Mouse (Mus musculus) retina, adult 2 months (tissue): Measurements from ENCODE around the gene Lrrc8a.

Experiments used
- DNase-seq: peaks from one replicate; pipeline ENCODE4 v3.0.0-alpha.2; 2012; ENCODE audit warnings: low read depth, low spot score

The Lrrc8a gene

GRCm38 (mm10) chr2:30238906-30239465 lies 1.5 kb downstream of the Lrrc8a start:
- no peak for DNase-seq

- DNase-seq, result no peak
These were observed 2.3 kb downstream of the Lrrc8a start for GRCm38 (mm10) chr2:30239777-30240176.

GRCm38 (mm10) chr2:30240267-30240666 lies 2.8 kb downstream of the Lrrc8a start, which contains the start of gene Gm28035:
Gene Gm28035, plus strand, starts transcription at chr2:30240567.
- no peak for DNase-seq

GRCm38 (mm10) chr2:30242509-30242908 lies 5.0 kb downstream of the Lrrc8a start:
- DNase-seq, result no peak

GRCm38 (mm10) chr2:30243391-30243790 lies 5.9 kb downstream of the Lrrc8a start:
- DNase-seq, result no peak

GRCm38 (mm10) chr2:30244595-30245178 lies 7.2 kb downstream of the Lrrc8a start:
- no peak for DNase-seq

- DNase-seq, result no peak
These were observed 9.5 kb downstream of the Lrrc8a start for GRCm38 (mm10) chr2:30247036-30247435.

- DNase-seq, result no peak
These were observed 10.2 kb downstream of the Lrrc8a start for GRCm38 (mm10) chr2:30247681-30248080.

GRCm38 (mm10) chr2:30249182-30249581 lies 11.7 kb downstream of the Lrrc8a start:
- no peak for DNase-seq

GRCm38 (mm10) chr2:30250166-30251128 lies 12.9 kb downstream of the Lrrc8a start:
- DNase-seq, result no peak

- DNase-seq, result no peak
These were observed 14.0 kb downstream of the Lrrc8a start for GRCm38 (mm10) chr2:30251417-30252104.

- no peak for DNase-seq
These were observed 15.0 kb downstream of the Lrrc8a start for GRCm38 (mm10) chr2:30252521-30252920.

- no peak for DNase-seq
These were observed 16.3 kb downstream of the Lrrc8a start for GRCm38 (mm10) chr2:30253809-30254208.

- DNase-seq, result no peak
These were observed 18.3 kb downstream of the Lrrc8a start for GRCm38 (mm10) chr2:30255631-30256395.

GRCm38 (mm10) chr2:30256616-30257350 lies 19.3 kb downstream of the Lrrc8a start:
- DNase-seq, result no peak

- no peak for DNase-seq
These were observed 20.4 kb downstream of the Lrrc8a start for GRCm38 (mm10) chr2:30257699-30258460.

GRCm38 (mm10) chr2:30258600-30258999 lies 21.1 kb downstream of the Lrrc8a start:
- no peak for DNase-seq

- DNase-seq, result no peak
These were observed 21.9 kb downstream of the Lrrc8a start for GRCm38 (mm10) chr2:30259131-30260064.
